Mouse (Mus musculus): ENCODE measurements around the gene P4htm.
A peak's percentile ranks its signal among the peaks of the same experiment; 100 is the strongest.

GRCm38 (mm10) chr9:108578545-108579343 lies 18.7 kb downstream of the P4htm start, which contains the start of gene Wdr6:
- no peak for TF ChIP-seq CTCF (conservative IDR thresholded peaks at IDR 0.05; ENCODE audit: insufficient read depth, insufficient read length, low read depth, low read length)
- peak; percentile 78 for TF ChIP-seq POLR2A (IDR thresholded peaks at IDR 0.05; ENCODE audit: low read depth, low read length)

Measured in kidney, adult 2 months (tissue).